Mouse (Mus musculus) embryonic facial prominence, embryonic 15.5 days (tissue): ENCODE data around the gene Trappc3. TPM values are rescaled to one million over a fixed set of nuclear protein-coding genes. Genes with fewer than 3 reads are reported as not detected.

ENCODE experiments used
- ATAC-seq: fragments of 200-750 bp; cut with Nextera tagmentation; 2 replicates; pipeline ENCODE4 v1.8.0; 2017; ENCODE audit warnings: low read depth, moderate TSS enrichment; ENCODE audit not compliant: insufficient number of reproducible peaks, low FRiP score, low TSS enrichment
- H3K27ac ChIP-seq: fragments of 300-500 bp; sonication (generic); replicated peaks from 2 replicates; pipeline ENCODE4 v1.5.1; 2015; ENCODE audit warnings: mild to moderate bottlenecking, inconsistent platforms
- H3K27me3 ChIP-seq: fragments of 300-500 bp; sonication (generic); 2 replicates; pipeline ENCODE4 v1.6.1; 2015; ENCODE audit warnings: inconsistent platforms
- H3K36me3 ChIP-seq: fragments of 300-500 bp; sonication (generic); 2 replicates; pipeline ENCODE4 v1.6.1; 2015; ENCODE audit warnings: mild to moderate bottlenecking, inconsistent platforms
- H3K4me1 ChIP-seq: fragments of 300-500 bp; sonication (generic); 2 replicates; pipeline ENCODE4 v1.6.1; 2015; ENCODE audit warnings: inconsistent platforms
- H3K4me2 ChIP-seq: fragments of 300-500 bp; sonication (generic); replicated peaks from 2 replicates; pipeline ENCODE4 v1.6.1; 2015; ENCODE audit warnings: mild to moderate bottlenecking, inconsistent platforms
- H3K4me3 ChIP-seq: fragments of 300-500 bp; sonication (generic); replicated peaks from 2 replicates; pipeline ENCODE4 v1.5.1; 2015; ENCODE audit warnings: mild to moderate bottlenecking, inconsistent platforms
- H3K9ac ChIP-seq: fragments of 300-500 bp; sonication (generic); 2 replicates; pipeline ENCODE4 v1.6.1; 2015; ENCODE audit warnings: inconsistent platforms
- H3K9me3 ChIP-seq: fragments of 300-500 bp; sonication (generic); replicated peaks from 2 replicates; pipeline ENCODE4 v1.6.1; 2016; ENCODE audit warnings: inconsistent platforms
- WGBS: fragments of 180-500 bp; shearing (Covaris S2); methylation state at CpG from one replicate; pipeline ENCODE4 v1.1.7; 2015; 5-methylcytosine and 5-hydroxymethylcytosine counted together
- polyA plus RNA-seq: library from polyadenylated mRNA; unstranded; fragments of >200 nt; fragmentation: Nextera tagmentation; extraction: Ambion mirVana; gene quantifications from 2 replicates; pipeline ENCODE4 v1.2.1, GENCODE M21; 2015

The Trappc3 gene
- polyA plus RNA-seq, 1 experiment from 2014 or later, result 124 TPM

DNA sequence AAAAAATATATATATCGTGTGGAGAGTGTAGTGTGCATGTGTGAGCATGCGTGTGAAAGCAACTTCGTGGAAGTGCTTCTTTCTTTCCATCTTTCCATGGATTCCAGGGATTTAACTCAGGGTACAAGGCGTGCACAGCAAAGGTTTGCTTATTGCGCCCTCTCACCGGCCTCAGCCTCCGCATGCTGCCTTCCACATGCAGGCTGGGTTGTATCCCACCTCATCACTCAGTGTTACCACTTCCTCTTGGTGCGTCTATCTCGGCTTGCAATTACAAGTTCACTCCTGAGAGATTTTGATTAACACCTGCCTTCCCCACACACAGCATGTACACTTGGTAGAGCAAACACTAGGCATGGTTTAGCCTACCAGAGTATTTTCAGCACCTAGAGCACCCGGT lies 26.9 kb upstream of the Trappc3 start:
- no peak overlapping the region for H3K27ac ChIP-seq
- H3K4me1 ChIP-seq, result peaks cover 22% of the 10 kb centered on the region
- H3K9ac ChIP-seq, result no peak overlapping the region
- ATAC-seq, result no peak
- no peaks in the 10 kb centered on the region for H3K9me3 ChIP-seq
- no peak overlapping the region for H3K4me3 ChIP-seq
- H3K4me2 ChIP-seq, result no peak overlapping the region
- no peaks in the 10 kb centered on the region for H3K27me3 ChIP-seq
- WGBS, result 86% methylated on average over 10 of the region's 10 CpGs
- peaks cover 96% of the 10 kb centered on the region for H3K36me3 ChIP-seq

DNA sequence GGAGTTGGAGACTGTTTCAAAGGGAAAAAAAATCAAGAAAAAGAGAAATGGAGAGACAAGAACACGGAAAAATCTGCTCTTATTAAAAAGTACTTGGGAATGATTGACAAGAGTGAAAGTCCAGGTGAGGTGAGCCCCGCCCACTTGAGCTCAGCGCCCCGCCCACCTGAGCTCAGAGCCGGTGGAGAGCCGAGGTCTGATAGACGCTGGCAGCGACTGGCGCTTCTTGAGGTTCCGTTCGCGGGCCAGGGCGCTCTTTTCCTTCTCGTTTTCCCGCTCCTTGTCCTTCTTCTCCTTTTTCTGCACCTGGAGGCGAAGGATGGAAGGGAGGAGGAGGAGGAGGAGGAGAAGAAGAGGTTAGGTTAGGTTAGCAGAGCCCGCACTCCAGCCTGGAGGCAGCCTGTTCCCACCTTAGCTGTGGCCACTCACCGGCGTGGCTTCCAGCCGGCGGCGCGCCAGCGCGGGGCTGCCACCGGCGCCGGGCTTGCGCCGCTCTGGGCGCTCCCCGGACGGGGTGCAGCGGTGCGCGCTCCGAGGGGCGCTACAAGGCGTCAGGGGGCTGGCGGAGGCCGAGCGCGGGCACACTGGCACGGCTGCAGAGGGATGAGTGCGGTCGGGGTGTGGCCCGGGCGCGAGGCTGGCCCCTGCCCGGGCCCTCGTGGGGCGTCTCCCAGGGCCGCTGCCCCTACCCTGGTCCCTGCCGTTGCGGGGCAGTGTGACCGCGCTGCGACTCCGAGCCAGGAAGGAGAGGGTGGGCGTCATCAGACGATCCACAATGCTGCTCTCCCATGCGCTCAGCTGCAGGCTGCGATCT lies 25.5 kb upstream of the Trappc3 start:
- no peaks in the 10 kb centered on the region for H3K9me3 ChIP-seq
- no peak overlapping the region for H3K9ac ChIP-seq
- peak; percentile 2; the same call in 1 of the 2 replicates for ATAC-seq
- 49% methylated on average over 62 of the region's 63 CpGs for WGBS
- H3K27me3 ChIP-seq, result no peaks in the 10 kb centered on the region
- H3K27ac ChIP-seq, result no peak overlapping the region
- no peak overlapping the region for H3K4me3 ChIP-seq
- peaks cover 94% of the 10 kb centered on the region for H3K36me3 ChIP-seq
- H3K4me2 ChIP-seq, result no peak overlapping the region
- peaks cover 22% of the 10 kb centered on the region for H3K4me1 ChIP-seq

DNA sequence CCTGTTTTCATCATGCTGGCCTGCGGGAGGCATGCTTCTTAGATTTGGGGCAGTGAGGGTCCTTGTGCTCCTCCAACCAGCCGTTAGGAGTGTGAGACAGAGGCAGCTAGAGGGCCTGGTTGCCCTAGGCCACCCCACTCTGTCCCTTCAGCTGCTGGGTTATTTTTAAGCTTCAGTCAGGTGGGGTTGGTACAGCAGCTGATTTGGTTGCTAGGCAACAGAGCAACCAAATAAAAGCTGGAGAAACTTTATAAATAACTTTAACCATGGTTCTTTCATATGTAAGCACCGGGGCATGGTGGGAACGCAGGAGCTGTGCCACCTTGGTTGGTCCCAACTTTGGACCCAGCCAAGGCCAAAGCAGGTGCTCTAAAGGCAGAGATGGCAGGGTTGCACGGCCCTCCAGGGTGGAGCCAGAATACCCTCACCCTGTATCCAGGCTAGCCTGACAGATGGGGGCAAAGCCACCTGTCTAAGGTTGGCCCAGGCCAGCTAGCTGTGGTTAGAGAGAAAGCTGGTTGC lies 24.3 kb upstream of the Trappc3 start:
- Histone ChIP-seq H3K9me3 (no peaks in the 10 kb centered on the region), H3K4me2 (no peak overlapping the region), H3K27ac (no peak overlapping the region), H3K4me1 (peaks cover 31% of the 10 kb centered on the region), H3K4me3 (no peak overlapping the region), H3K9ac (no peak overlapping the region), H3K36me3 (peaks cover 94% of the 10 kb centered on the region), H3K27me3 (no peaks in the 10 kb centered on the region)
- no peak for ATAC-seq
- 66% methylated on average over 5 of the region's 5 CpGs for WGBS

DNA sequence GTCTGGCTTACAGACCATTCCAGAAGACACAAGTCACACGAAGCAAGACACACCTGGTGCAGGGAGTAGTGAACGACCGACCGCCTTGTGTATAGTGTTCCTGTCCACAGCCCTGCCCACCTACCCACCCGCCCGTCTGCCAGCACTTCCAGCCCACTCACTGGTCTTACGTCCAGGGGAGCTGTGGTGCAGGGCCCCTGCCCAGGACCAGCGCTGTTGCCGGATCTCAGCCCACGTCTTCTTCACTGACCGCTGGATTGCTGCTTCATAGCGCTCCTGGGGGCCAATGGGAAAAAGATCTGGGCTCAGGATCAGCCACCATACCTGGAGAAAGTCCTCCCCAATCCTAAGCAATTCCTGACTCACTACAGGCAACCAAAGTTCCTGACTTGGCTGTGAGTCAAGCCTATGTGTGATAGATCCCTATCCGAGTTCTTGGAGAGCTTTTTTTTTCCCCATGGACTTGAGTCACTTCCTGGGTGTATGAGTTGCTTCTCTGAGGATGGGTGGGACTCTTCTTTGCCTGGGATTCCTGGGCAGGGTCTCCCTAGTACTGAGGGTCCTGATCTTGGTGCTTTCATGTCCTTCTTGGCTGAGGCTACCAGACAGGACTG lies 22.2 kb upstream of the Trappc3 start:
- no peaks in the 10 kb centered on the region for H3K27me3 ChIP-seq

DNA sequence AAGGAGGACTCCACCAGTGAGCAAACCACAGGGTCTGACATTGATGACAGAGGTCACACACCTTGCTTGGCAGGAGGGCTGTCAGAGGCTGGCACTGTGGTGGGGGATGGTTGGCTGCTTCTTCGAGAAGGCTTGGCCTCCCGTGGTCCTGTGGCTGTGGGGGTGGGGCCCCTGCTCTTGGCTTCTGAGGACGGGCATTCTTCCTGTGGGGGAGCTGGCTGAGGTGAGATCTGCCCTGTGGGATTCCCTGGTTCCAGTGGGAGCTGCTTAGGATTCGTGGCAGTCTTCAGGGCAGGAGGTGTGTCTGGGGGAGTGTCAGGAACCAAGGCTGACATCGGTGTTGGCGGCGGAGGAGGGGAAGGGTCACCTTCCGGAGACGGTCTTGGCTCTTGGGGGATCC lies 20.2 kb upstream of the Trappc3 start:
- H3K4me2 ChIP-seq, result no peak overlapping the region
- H3K4me3 ChIP-seq, result no peak overlapping the region
- no peak overlapping the region for H3K27ac ChIP-seq
- H3K9me3 ChIP-seq, result no peaks in the 10 kb centered on the region
- WGBS, result 53% methylated on average over 9 of the region's 9 CpGs
- no peak overlapping the region for H3K9ac ChIP-seq
- H3K4me1 ChIP-seq, result peaks cover 35% of the 10 kb centered on the region
- H3K36me3 ChIP-seq, result peaks cover 66% of the 10 kb centered on the region
- no peak for ATAC-seq
- H3K27me3 ChIP-seq, result no peaks in the 10 kb centered on the region

More for the DNA sequence above, 22.2 kb upstream of the Trappc3 start:
- Histone ChIP-seq H3K9ac (no peak overlapping the region), H3K36me3 (peaks cover 78% of the 10 kb centered on the region), H3K9me3 (no peaks in the 10 kb centered on the region), H3K4me2 (no peak overlapping the region), H3K27ac (no peak overlapping the region), H3K4me1 (peaks cover 31% of the 10 kb centered on the region), H3K4me3 (no peak overlapping the region)
- ATAC-seq, result no peak
- WGBS, result 88% methylated on average over 13 of the region's 13 CpGs

DNA sequence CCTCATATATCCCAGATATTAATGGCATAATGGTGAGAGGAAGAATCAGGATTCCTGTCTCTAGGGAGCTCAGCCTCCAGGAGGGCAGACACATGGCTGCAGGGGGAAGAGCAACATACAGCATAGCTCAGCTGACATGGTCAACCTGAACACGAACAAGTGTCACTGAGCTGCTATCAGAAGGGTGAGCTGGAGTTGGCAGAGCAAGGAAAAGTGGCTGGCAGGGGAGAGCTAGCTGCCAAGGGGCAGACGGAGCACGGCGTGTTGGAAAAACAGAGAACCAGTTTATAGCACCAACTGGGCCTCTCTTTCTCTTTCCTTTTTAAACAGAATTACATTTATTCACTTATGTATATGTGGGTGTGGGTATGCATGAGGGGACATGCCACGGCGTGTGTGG lies 19.6 kb upstream of the Trappc3 start:
- Histone ChIP-seq H3K9me3 (no peaks in the 10 kb centered on the region), H3K4me3 (no peak overlapping the region), H3K9ac (no peak overlapping the region), H3K4me2 (no peak overlapping the region), H3K27me3 (no peaks in the 10 kb centered on the region), H3K4me1 (peaks cover 36% of the 10 kb centered on the region), H3K36me3 (peaks cover 63% of the 10 kb centered on the region), H3K27ac (no peak overlapping the region)
- no peak for ATAC-seq
- WGBS, result 69% methylated on average over 6 of the region's 6 CpGs

DNA sequence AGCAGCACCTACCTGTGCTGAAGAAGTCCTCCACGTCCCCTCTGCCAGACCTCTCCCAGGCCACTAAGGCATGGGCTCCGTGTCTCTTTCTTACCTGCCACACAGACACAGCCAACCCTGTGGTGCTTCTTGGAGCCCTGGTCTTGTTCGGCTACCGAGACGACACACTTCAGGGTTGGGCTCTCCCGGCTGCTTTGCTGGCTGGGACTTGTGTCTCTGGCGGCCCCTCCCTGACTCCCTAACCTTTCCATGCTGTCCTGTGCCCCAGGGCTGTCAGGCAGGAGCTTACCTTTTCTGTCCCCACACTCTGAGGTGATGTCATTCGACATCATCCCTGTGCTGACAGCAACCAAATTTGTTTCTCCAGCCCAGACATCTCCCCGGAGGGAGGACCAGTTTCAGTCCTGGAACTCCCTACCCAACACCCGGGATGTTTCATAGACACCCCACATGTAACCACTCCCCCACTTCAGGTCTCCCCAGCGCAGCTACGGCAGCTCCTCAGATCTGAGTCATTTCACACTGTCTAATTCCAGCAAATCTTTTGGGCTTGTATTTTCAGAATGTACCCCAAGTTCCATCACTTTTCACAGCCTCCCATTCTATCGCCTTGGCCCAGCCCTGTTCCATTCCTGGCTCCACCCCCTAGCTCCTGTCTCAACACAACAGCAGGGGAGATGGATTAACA lies 15.8 kb upstream of the Trappc3 start:
- no peak for ATAC-seq
- Histone ChIP-seq H3K4me1 (peaks cover 50% of the 10 kb centered on the region), H3K27ac (peak overlapping the region; percentile 39; the same call in 1 of the 2 replicates), H3K4me3 (no peak overlapping the region), H3K27me3 (no peaks in the 10 kb centered on the region), H3K36me3 (peaks cover 36% of the 10 kb centered on the region), H3K9me3 (no peaks in the 10 kb centered on the region), H3K4me2 (no peak overlapping the region), H3K9ac (no peak overlapping the region)
- 67% methylated on average over 13 of the region's 13 CpGs for WGBS

DNA sequence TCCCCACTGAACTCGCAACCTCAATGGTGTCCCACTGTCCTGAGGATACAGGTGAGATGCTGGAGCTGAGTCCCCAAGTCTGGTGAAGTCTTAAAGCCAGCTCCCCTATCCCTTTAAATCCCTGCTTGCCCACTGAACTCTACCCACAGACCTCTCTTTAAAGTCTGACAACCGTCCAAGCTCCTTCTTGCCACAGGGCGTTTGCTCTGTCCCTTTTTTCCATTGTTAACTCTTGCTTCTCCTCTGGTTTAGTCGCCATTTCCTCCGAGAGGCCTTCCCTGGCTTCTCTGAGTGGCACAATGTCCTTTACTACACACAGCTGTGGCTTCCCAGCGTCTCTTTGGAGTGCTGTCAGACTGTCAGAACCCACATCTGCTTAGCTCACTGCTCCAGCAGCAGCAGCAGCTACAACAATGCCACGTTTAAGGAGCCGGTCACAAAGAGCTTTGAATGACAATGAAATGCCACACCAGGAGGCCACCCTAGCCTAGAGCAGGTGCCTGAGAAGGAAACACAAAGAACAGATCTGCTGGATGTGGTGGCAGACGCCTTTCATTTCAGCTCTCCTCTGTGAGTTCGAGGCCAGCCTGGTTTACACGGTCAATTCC lies 13.8 kb upstream of the Trappc3 start:
- no peaks in the 10 kb centered on the region for H3K27me3 ChIP-seq
- H3K4me1 ChIP-seq, result peaks cover 61% of the 10 kb centered on the region
- 26% methylated on average over 11 of the region's 11 CpGs for WGBS
- H3K9ac ChIP-seq, result no peak overlapping the region
- peaks cover 16% of the 10 kb centered on the region; the same call in 1 of the 2 replicates for H3K36me3 ChIP-seq
- H3K4me3 ChIP-seq, result no peak overlapping the region
- no peaks in the 10 kb centered on the region for H3K9me3 ChIP-seq
- no peak for ATAC-seq
- H3K4me2 ChIP-seq, result no peak overlapping the region
- H3K27ac ChIP-seq, result 0 out of 2 replicates have a peak overlapping the region, but pooled peaks have one; percentile 39

GRCm38 (mm10) chr4:126250659-126251058 lies 11.5 kb upstream of the Trappc3 start:
- no peak for ATAC-seq
- no peak overlapping the region for H3K9ac ChIP-seq
- no peak overlapping the region for H3K4me3 ChIP-seq
- peaks cover 16% of the 10 kb centered on the region; the same call in 1 of the 2 replicates for H3K36me3 ChIP-seq
- no peak overlapping the region for H3K4me2 ChIP-seq
- 56% methylated on average over 4 of the region's 4 CpGs for WGBS
- H3K4me1 ChIP-seq, result peaks cover 77% of the 10 kb centered on the region
- no peaks in the 10 kb centered on the region for H3K9me3 ChIP-seq
- no peak overlapping the region for H3K27ac ChIP-seq
- H3K27me3 ChIP-seq, result no peaks in the 10 kb centered on the region

GRCm38 (mm10) chr4:126251655-126252254 lies 10.4 kb upstream of the Trappc3 start:
- H3K4me3 ChIP-seq, result no peak overlapping the region
- no peaks in the 10 kb centered on the region for H3K27me3 ChIP-seq
- no peak overlapping the region for H3K9ac ChIP-seq
- H3K9me3 ChIP-seq, result no peaks in the 10 kb centered on the region
- no peak for ATAC-seq
- no peak overlapping the region; the same call in 1 of the 2 replicates for H3K4me2 ChIP-seq
- peaks cover 71% of the 10 kb centered on the region for H3K4me1 ChIP-seq
- WGBS, result 54% methylated on average over 11 of the region's 11 CpGs
- 0 out of 2 replicates have a peak, but pooled peaks cover 9% of the 10 kb centered on the region for H3K36me3 ChIP-seq
- 0 out of 2 replicates have a peak overlapping the region, but pooled peaks have one; percentile 8 for H3K27ac ChIP-seq
